Mouse (Mus musculus) midbrain, embryonic 11.5 days (tissue): ENCODE measurements around the gene Scnn1b. TPM values are rescaled to one million over a fixed set of nuclear protein-coding genes. Genes with fewer than 3 reads are reported as not detected.

Experiments used
- polyA plus RNA-seq: library from polyadenylated mRNA; unstranded; fragments of >200 nt; fragmentation: Nextera tagmentation; extraction: Ambion mirVana; gene quantifications from 2 replicates; pipeline ENCODE4 v1.2.1, GENCODE M21; 2014

The Scnn1b gene
- polyA plus RNA-seq, 1 experiment from 2014 or later: not detected

Other genes starting within 250 kb of the Scnn1b start
- 3.9 and 4.2 TPM in 2 replicates for gene Usp31, start 157.8 kb upstream of the Scnn1b start, polyA plus RNA-seq
- not detected in 2 replicates for gene Scnn1g, start 130.6 kb upstream of the Scnn1b start, polyA plus RNA-seq
- 14.5 and 19.1 TPM in 2 replicates for gene Cog7, start 116.7 kb downstream of the Scnn1b start, polyA plus RNA-seq
- gene Gga2, start 156.2 kb downstream of the Scnn1b start, polyA plus RNA-seq: 54.1 and 55.7 TPM in 2 replicates
- gene Ubfd1, start 202.1 kb downstream of the Scnn1b start, polyA plus RNA-seq: 94.1 and 94.6 TPM in 2 replicates
- gene Ears2, start 202.2 kb downstream of the Scnn1b start, polyA plus RNA-seq: 13.4 and 16.3 TPM in 2 replicates
- 688 and 709 TPM in 2 replicates for gene Ndufab1, start 236.8 kb downstream of the Scnn1b start, polyA plus RNA-seq